Mouse (Mus musculus) ES-Bruce4 (cell line): ENCODE results near the gene Dab2ip.

Source experiments
- CTCF ChIP-seq: IDR thresholded peaks from one replicate; pipeline ENCODE4 v1.8.1; 2011; ENCODE audit warnings: low read depth, low read length
- EP300 ChIP-seq: IDR thresholded peaks from 2 replicates; pipeline ENCODE4 v1.6.1; 2011; ENCODE audit warnings: low read depth, low read length; ENCODE audit not compliant: insufficient read depth
- POLR2A ChIP-seq: IDR thresholded peaks from one replicate; pipeline ENCODE4 v1.8.1; 2011; ENCODE audit warnings: low read length; ENCODE audit not compliant: insufficient read depth

DNA sequence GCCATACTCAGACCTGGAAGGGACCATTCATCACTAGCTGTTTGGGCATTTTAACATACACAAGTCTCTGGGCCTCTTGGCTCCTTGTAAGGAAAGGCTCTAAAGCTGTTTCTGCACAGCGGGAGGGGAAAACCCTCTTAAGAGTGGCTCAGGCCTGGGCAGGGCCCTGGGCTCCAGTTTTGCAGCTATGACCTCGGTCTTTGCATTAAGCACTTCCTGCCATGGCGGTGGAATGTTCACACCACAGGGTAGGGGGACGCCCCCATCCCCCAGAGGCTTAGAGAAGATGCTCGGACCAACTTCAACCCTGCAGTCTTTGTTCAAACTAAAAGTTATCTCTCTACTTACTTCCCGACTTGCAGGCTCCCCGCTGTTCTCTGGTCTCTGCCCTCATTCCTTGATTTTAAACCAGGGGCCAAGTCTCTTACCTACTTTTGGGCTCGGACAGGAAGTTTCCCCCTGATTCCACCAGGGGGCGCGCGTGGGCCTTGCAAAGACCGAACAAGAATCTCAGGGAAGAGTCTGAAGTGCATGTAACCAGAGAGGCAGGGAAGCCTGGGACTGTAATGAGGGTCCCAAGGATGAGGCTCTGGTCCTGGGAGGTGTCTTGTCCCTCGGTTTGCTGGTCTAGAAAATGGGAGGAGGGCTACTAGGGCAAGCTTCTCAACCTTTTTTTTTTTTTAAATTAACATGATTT is 18.6 kb upstream of the Dab2ip start:
- peak; percentile 87 for TF ChIP-seq CTCF
- TF ChIP-seq POLR2A: no peak
- 0 out of 2 replicates have a peak, but pooled peaks have one; percentile 13 for TF ChIP-seq EP300
